Mouse (Mus musculus) left cerebral cortex, postnatal 25 days (tissue): Measurements from ENCODE around the gene Mrps24. TPM values are rescaled to one million over a fixed set of nuclear protein-coding genes. Genes with fewer than 3 reads are reported as not detected.

Experiments
- DNase-seq, 2 experiments: peaks; one replicate each; pipeline ENCODE4 v3.0.0; 2022; ENCODE audit warnings: low spot score in 2 of 2, mixed read lengths in 1 of 2
- intact Hi-C: fragments of 180-260 bp; cut with DNase I; formaldehyde crosslinking; loops from one replicate; pipeline ENCODE4 v1.15.1; 2025
- total RNA-seq, 2 experiments: library from RNA; stranded (reverse); gene quantifications; 2 replicates each; pipeline ENCODE4 v1.2.3; 2021

Gene Mrps24
- total RNA-seq, 2 experiments from 2014 or later: 69.2 to 76.5 TPM

DNA sequence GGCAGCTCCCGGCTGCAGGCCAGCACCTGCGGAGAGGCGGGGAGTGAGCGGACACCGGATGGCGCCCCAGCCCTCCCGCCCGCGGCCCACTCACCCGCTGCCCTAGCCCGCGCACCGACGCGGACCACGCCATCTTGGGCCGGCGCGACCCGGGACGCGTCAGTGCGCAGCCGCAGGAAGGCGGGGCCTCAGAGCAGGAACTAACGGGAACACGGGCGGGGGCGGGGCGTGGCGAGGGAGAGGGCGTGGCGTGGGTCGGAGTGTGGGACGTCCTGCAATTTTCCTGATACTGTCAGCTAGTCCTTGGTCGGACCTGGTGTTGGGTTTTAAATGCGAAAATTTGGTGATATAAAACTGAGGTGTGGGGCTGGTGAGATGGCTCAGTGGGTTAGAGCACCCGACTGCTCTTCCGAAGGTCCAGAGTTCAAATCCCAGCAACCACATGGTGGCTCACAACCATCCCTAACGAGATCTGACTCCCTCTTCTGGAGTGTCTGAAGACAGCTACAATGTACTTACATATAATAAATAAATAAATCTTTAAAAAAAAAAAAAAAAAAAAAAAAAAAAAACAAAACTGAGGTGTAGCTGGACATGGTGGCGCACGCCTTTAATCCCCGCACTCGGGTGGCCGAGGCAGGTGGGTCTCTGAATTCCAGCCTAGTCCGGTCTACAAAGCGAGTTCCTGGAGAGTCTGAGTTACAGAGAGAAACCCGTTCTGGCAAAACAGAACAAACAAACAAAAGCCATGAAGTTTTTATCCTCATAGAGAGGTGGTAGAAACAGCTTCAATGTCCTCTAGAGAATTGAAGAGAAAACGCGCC is 7.7 kb downstream of the Mrps24 start:
- intact Hi-C loops: loop anchor here (5.0 kb wide), 2 partner anchors 165 to 220 kb away; partner anchors contain the start of gene Ccdc117
- DNase-seq: peak; percentile 79 to 84

DNA sequence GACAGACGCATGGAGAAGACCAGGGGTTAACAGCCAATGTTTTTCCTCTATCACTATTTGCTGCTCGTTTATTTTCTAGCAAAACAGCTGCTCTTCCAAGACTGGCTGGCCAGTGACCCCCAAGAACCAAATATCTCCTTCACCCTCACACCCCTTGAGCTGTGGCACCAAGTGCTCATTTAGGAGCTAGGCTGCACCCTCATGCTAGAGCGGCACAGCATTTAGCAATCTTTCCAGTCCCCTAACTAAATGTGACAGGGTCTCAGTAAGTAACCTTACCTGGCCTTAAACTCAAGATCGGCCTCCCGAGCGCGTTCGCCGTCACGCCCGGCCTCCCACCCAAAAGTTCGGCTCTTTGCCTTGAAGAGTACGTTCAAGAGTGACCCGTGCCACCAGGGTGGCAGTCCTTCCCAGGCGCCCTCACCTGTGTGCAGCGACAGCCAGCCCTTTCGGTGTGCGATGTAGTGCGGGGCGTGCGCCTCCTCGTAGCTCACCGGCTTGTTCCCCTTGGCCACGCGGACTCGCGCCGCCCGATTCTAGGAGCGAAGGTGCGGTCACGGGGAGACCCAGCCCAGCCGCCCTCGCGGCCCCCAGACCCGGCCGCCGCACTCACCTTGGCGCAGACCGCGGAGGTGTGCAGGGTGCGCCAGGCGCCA is 8.5 kb downstream of the Mrps24 start:
- DNase-seq: peak; percentile 39 to 57
- intact Hi-C loops: loop anchor here (5.0 kb wide), 2 partner anchors 165 to 220 kb away; partner anchors contain the start of gene Ccdc117

- intact Hi-C loops: loop anchor here (5.0 kb wide), 2 partner anchors 164 to 219 kb away; partner anchors contain the start of gene Ccdc117
- no peak for DNase-seq
Measured at GRCm38 (mm10) chr11:5705972-5706371, 9.5 kb downstream of the Mrps24 start.

- intact Hi-C loops: no loop called here
- no peak for DNase-seq
Measured at GRCm38 (mm10) chr11:5703341-5703740, 12.1 kb downstream of the Mrps24 start.

DNA sequence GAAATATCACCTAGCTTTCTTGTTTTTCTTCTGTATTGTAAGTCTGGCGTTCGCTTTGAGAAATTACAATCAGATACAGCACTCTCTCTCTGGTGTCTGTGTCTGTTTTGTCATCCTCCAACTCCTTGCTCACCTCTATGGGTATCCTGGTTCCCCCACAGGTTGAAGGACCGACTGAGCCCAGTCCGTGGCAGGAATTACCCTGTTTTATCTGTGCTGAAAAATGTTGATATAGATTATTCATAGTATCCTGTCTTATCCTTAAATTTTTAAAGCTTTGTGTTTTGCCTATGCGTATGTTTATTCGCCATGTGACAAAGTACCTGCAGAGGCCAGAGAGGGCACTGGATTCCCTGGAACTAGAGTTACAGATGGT is 12.5 kb downstream of the Mrps24 start:
- intact Hi-C loops: no loop called here

DNA sequence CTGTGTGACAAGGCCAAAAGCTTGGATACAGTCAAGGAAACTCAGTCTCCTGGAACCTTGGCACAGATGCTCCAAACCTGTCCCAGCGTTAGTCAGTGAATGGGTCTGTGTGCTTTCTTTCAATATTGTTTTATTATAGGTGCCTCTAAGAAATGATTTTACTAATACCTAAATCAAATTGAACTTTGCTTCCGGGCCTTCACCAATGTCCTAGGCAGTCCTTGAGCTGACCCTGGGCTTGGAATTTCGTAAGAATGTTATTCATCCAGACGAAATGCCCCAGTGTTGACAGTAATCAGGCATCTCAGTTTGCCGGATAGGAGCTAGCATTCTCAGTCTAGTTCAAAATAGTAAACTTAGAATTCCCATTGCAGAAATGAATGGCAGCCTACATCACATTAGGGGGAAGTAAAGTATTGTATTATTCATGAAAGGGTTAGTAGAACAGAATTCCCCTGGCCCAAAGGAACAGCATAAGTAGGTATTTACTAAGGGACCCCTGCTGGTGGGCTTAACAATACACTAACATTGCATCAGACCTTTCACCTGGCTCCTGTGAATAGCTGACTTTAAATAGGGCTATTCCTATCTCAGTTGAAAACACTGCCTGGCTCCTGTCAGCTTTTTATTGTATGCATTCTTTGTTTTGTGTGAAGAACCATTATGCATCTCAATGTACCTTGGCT is 13.1 kb downstream of the Mrps24 start:
- intact Hi-C loops: no loop called here
- no peak for DNase-seq

More for the DNA sequence above, 12.5 kb downstream of the Mrps24 start:
- no peak for DNase-seq

DNA sequence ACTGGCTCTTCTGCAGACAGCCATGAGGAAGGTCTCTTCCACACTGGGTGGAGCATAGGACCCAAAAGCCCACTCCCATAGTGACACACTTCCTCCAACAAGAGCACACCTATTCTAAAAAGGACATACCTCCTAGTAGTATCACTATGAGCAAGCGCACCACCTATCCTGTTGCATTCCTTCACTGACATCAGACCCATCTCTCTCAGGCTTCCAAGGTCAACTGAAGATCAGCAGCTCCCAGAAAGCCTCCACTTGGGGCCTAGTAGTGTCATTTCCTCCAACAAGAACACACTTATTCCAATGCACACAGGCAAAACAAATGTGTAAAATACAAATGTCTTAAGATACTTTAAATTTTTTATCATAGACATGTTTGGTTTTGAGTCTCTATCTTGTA is 13.7 kb downstream of the Mrps24 start:
- intact Hi-C loops: no loop called here
- DNase-seq: no peak

DNA sequence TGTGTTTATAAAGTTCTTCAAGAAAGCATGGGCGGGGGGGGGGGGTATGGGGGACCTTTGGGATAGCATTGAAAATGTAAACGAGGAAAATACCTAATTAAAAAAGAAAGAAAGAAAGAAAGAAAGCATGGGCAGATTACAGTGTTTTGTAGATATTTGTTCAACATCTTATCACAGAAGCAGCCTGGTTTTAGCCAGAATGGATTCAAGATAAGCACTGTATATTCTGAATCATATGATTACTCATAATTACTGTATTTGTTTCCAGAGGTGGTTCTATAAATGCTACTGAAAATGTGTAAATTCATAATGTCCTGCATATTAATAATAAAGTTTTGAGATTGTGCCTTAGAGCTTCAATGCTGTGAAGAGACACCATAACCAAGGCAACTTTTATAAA is 14.2 kb downstream of the Mrps24 start:
- intact Hi-C loops: no loop called here
- DNase-seq: no peak

DNA sequence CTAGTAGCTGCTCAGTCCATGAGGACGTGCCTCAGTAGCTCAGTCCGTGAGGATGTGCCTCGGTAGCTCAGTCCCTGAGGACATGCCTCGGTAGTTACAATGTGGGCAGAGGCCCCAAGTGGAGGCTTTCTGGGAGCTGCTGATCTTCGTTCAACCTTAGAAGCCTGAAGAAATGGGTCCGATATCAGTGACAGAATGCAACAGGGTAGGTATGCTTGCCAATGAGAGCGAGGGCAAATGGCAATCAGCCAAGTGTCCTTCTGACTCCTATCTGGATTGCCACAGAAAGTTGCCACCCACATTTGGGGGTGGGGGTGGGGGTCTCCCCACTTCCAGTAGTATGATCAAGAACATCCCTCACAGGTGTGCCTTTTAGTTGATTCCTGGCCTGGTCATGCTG is 14.7 kb downstream of the Mrps24 start:
- intact Hi-C loops: no loop called here
- DNase-seq: no peak

- DNase-seq: peak; percentile 49 to 62
- intact Hi-C loops: loop anchor here (2.0 to 5.0 kb wide), 3 partner anchors 129 to 207 kb away; partner anchors contain the start of gene Ccdc117
Measured at GRCm38 (mm10) chr11:5691775-5692174, 23.7 kb downstream of the Mrps24 start.

DNA sequence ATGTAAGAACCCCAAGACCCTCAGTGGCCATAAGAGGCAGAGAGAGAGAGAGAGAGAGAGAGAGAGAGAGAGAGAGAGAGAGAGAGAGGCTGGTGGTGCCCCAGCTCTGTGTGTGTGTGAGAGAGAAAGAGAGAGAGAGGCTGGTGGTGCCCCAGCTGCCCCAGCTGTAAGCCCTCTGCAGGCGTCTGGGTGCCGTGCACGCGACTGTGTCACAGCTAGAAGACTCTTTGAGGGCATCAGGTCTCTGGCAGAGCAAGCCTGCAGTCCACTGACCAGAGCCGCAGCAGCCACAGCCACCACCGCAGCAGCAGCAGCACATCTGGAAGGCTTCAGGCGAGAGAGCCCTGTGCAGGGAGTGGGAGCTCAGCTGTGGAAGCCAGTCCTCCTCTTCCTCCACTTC is 31.2 kb downstream of the Mrps24 start:
- DNase-seq: no peak
- intact Hi-C loops: no loop called here

DNA sequence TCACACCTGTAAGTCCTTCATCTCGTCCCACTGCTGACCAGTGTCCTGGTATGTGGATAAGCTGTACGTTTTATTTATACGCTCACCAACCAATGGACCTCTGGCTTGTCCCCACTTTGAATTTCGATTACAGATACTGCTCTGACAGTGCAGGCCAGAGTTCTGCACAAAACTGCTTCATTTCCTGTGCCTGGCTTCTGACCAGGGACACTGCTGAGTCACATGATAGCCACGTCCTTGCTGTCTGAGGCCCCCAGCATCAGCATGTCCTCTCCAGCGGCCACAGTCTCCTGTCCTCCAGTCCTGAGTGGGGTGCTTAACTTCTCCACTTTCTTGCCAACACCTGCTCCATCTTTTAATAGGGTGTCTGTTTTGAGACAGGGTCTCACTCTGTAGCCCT is 32.9 kb downstream of the Mrps24 start:
- intact Hi-C loops: no loop called here
- DNase-seq: no peak

Other genes with a start within 250 kb of the Mrps24 start
- 100 to 1,000 TPM; 112 to 119 TPM for gene Xbp1, start 195.0 kb downstream of the Mrps24 start, total RNA-seq
- 10 to 100 TPM; 13.8 to 15.4 TPM for gene Ccdc117, start 173.5 kb downstream of the Mrps24 start, total RNA-seq
- gene Ankrd36, start 146.0 kb downstream of the Mrps24 start, total RNA-seq: not detected
- gene Urgcp, start 46.7 kb upstream of the Mrps24 start, total RNA-seq: 10 to 100 TPM; 60.6 to 67.4 TPM
- gene Dbnl, start 72.8 kb upstream of the Mrps24 start, total RNA-seq: 10 to 100 TPM; 69.2 to 74.1 TPM
- 10 to 100 TPM in 1 of 2 experiments, 1 to 10 TPM in 1; 9.2 to 12.0 TPM for gene Pgam2, start 88.1 kb upstream of the Mrps24 start, total RNA-seq
- 10 to 100 TPM in 1 of 2 experiments, 1 to 10 TPM in 1; 9.7 to 10.9 TPM for gene Polm, start 122.3 kb upstream of the Mrps24 start, total RNA-seq
- 10 to 100 TPM; 13.2 to 16.0 TPM for gene Aebp1, start 146.3 kb upstream of the Mrps24 start, total RNA-seq
- 10 to 100 TPM; 20.1 to 20.2 TPM for gene Pold2, start 162.6 kb upstream of the Mrps24 start, total RNA-seq
- not detected for gene Myl7, start 183.1 kb upstream of the Mrps24 start, total RNA-seq
- gene Gck, start 234.4 kb upstream of the Mrps24 start, total RNA-seq: 1 to 10 TPM in 1 of 2 experiments, under 1 TPM in 1; 0.83 to 1.2 TPM
- gene Ykt6, start 240.0 kb upstream of the Mrps24 start, total RNA-seq: 10 to 100 TPM; 82.9 to 87.6 TPM